Mouse (Mus musculus) hindbrain, postnatal 0 days (tissue): ENCODE measurements around the gene Birc3. TPM values are rescaled to one million over a fixed set of nuclear protein-coding genes. Genes with fewer than 3 reads are reported as not detected.

Experiments used
- ATAC-seq: fragments of 200-750 bp; cut with Nextera tagmentation; 2 replicates; pipeline ENCODE4 v1.8.0; 2017; ENCODE audit warnings: mild to moderate bottlenecking, moderate TSS enrichment, moderate library complexity
- DNase-seq: peaks from one replicate; pipeline ENCODE4 v3.0.0-alpha.2; 2015; ENCODE audit warnings: low spot score
- H3K27ac ChIP-seq: fragments of 300-500 bp; sonication (generic); 2 replicates; pipeline ENCODE4 v1.5.1; 2014; ENCODE audit warnings: mild to moderate bottlenecking
- H3K27me3 ChIP-seq: fragments of 300-500 bp; sonication (generic); 2 replicates; pipeline ENCODE4 v1.6.1; 2014; ENCODE audit warnings: low read length, mixed read lengths; ENCODE audit not compliant: insufficient read depth
- H3K36me3 ChIP-seq: fragments of 300-500 bp; sonication (generic); 2 replicates; pipeline ENCODE4 v1.6.1; 2014; ENCODE audit warnings: low read length, mixed read lengths; ENCODE audit not compliant: insufficient read depth
- H3K4me1 ChIP-seq: fragments of 300-500 bp; sonication (generic); 2 replicates; pipeline ENCODE4 v1.6.1; 2014; ENCODE audit warnings: antibody characterized with exemption, low read length, mixed read lengths; ENCODE audit not compliant: insufficient read depth
- H3K4me2 ChIP-seq: fragments of 300-500 bp; sonication (generic); 2 replicates; pipeline ENCODE4 v1.6.1; 2014; ENCODE audit warnings: low read depth, mild to moderate bottlenecking, low read length, moderate library complexity, mixed read lengths
- H3K4me3 ChIP-seq: fragments of 300-500 bp; sonication (generic); 2 replicates; pipeline ENCODE4 v1.5.1; 2014; ENCODE audit warnings: low read length
- H3K9ac ChIP-seq: fragments of 300-500 bp; sonication (generic); replicated peaks from 2 replicates; pipeline ENCODE4 v1.6.1; 2014; ENCODE audit warnings: mild to moderate bottlenecking, low read length, moderate library complexity, mixed read lengths
- H3K9me3 ChIP-seq: fragments of 300-500 bp; sonication (generic); 2 replicates; pipeline ENCODE4 v1.6.1; 2016; ENCODE audit warnings: low read length, mixed read lengths
- CTCF ChIP-seq: IDR thresholded peaks from 2 replicates; pipeline ENCODE4 v1.5.1; 2016; ENCODE audit warnings: antibody characterized with exemption, control low read depth, low read depth
- WGBS: fragments of 180-500 bp; shearing (Covaris S2); extraction: QIAGEN DNeasy Blood & Tissue Kit; methylation state at CpG from one replicate; pipeline ENCODE4 v1.1.7; 2014; 5-methylcytosine and 5-hydroxymethylcytosine counted together
- polyA plus RNA-seq: library from polyadenylated mRNA; unstranded; fragments of >200 nt; fragmentation: Nextera tagmentation; extraction: Ambion mirVana; gene quantifications from 2 replicates; pipeline ENCODE4 v1.2.1, GENCODE M21; 2015
- total RNA-seq: library from RNA; depleted of rRNA; stranded (reverse); fragments of >200 nt; gene quantifications from 2 replicates; pipeline ENCODE4 v1.2.3, GENCODE M21; 2014

The Birc3 gene
- total and polyA plus RNA-seq, 2 experiments from 2014 or later, result 1.5 to 3.5 TPM

GRCm38 (mm10) chr9:7837806-7838440 is 35.1 kb downstream of the Birc3 start:
- H3K27ac ChIP-seq, result peak overlapping the region; percentile 99
- no peak for TF ChIP-seq CTCF
- peak overlapping the region; percentile 83 for H3K4me2 ChIP-seq
- H3K4me3 ChIP-seq, result peak overlapping the region; percentile 78
- no peaks in the 10 kb centered on the region for H3K27me3 ChIP-seq
- peak overlapping the region; percentile 87 for H3K9ac ChIP-seq
- ATAC-seq (peak; percentile 16), DNase-seq (peak; percentile 61)
- 11% methylated on average over 14 of the region's 14 CpGs for WGBS
- no peaks in the 10 kb centered on the region for H3K9me3 ChIP-seq
- H3K36me3 ChIP-seq, result peaks cover 4% of the 10 kb centered on the region
- no peaks in the 10 kb centered on the region; the same call in 1 of the 2 replicates for H3K4me1 ChIP-seq

GRCm38 (mm10) chr9:7836905-7837805 is 35.8 kb downstream of the Birc3 start, which contains the start of gene Birc2:
Gene Birc2, minus strand, starts transcription at chr9:7837064.
- Histone ChIP-seq H3K27ac (peak within 1 kb of the TSS; percentile 99), H3K4me2 (peak within 1 kb of the TSS; percentile 83), H3K4me1 (no peaks in the 10 kb centered on the region; the same call in 1 of the 2 replicates), H3K4me3 (peak within 1 kb of the TSS; percentile 78), H3K27me3 (no peaks in the 10 kb centered on the region), H3K9ac (peak within 1 kb of the TSS; percentile 87), H3K9me3 (no peaks in the 10 kb centered on the region), H3K36me3 (peaks cover 4% of the 10 kb centered on the region)
- DNase-seq (peak; percentile 99), ATAC-seq (peak; percentile 98)
- peak; percentile 36 for TF ChIP-seq CTCF
- under 1% methylated on average over 68 of the region's 68 CpGs for WGBS

GRCm38 (mm10) chr9:7836331-7836730 is 36.7 kb downstream of the Birc3 start:
- Histone ChIP-seq H3K27ac (peak overlapping the region; percentile 99), H3K9ac (peak overlapping the region; percentile 87), H3K4me2 (peak overlapping the region; percentile 83), H3K4me1 (no peaks in the 10 kb centered on the region; the same call in 1 of the 2 replicates), H3K27me3 (no peaks in the 10 kb centered on the region), H3K9me3 (no peaks in the 10 kb centered on the region), H3K36me3 (peaks cover 4% of the 10 kb centered on the region), H3K4me3 (peak overlapping the region; percentile 78)
- ATAC-seq (peak; percentile 1), DNase-seq (peak; percentile 70)
- 0% methylated on average over 16 of the region's 16 CpGs for WGBS
- peak; percentile 20; the same call in 1 of the 2 replicates for TF ChIP-seq CTCF

GRCm38 (mm10) chr9:7835302-7835701 is 37.7 kb downstream of the Birc3 start:
- ATAC-seq, result no peak
- Histone ChIP-seq H3K4me2 (peak overlapping the region; percentile 83), H3K4me1 (no peaks in the 10 kb centered on the region; the same call in 1 of the 2 replicates), H3K9ac (no peak overlapping the region), H3K27ac (no peak overlapping the region), H3K4me3 (peak overlapping the region; percentile 78; the same call in 1 of the 2 replicates), H3K36me3 (peaks cover 4% of the 10 kb centered on the region), H3K9me3 (no peaks in the 10 kb centered on the region), H3K27me3 (no peaks in the 10 kb centered on the region)
- TF ChIP-seq CTCF, result no peak
- no peak for DNase-seq
- 89% methylated on average over 1 of the region's 1 CpGs for WGBS

GRCm38 (mm10) chr9:7833421-7833820 is 39.6 kb downstream of the Birc3 start:
- Histone ChIP-seq H3K4me3 (no peak overlapping the region), H3K36me3 (peaks cover 4% of the 10 kb centered on the region), H3K27ac (no peak overlapping the region), H3K27me3 (no peaks in the 10 kb centered on the region), H3K9ac (no peak overlapping the region), H3K4me2 (no peak overlapping the region), H3K9me3 (no peaks in the 10 kb centered on the region), H3K4me1 (no peaks in the 10 kb centered on the region; the same call in 1 of the 2 replicates)
- 90% methylated on average over 6 of the region's 6 CpGs for WGBS
- ATAC-seq (no peak), DNase-seq (no peak)
- 0 out of 2 replicates have a peak, but pooled peaks have one; percentile 13 for TF ChIP-seq CTCF
